Mouse (Mus musculus) small intestine, adult 2 months (tissue): ENCODE measurements around the gene Ppara. TPM values are rescaled to one million over a fixed set of nuclear protein-coding genes. Genes with fewer than 3 reads are reported as not detected.

Source experiments
- H3K27ac ChIP-seq: fragments of 200-500 bp; 2 replicates; pipeline ENCODE4 v1.5.1; 2012; ENCODE audit warnings: low read depth, low read length, control low read depth, inconsistent platforms; ENCODE audit not compliant: insufficient read depth
- H3K27me3 ChIP-seq: fragments of 200-500 bp; 2 replicates; pipeline ENCODE4 v1.6.1; 2012; ENCODE audit warnings: mild to moderate bottlenecking, moderate library complexity, low read length, inconsistent platforms; ENCODE audit not compliant: control insufficient read depth, insufficient read depth
- H3K36me3 ChIP-seq: fragments of 200-500 bp; 2 replicates; pipeline ENCODE4 v1.6.1; 2012; ENCODE audit warnings: mild to moderate bottlenecking, low read length, control low read depth, inconsistent platforms; ENCODE audit not compliant: control insufficient read depth, insufficient read depth
- H3K4me1 ChIP-seq: fragments of 200-500 bp; 2 replicates; pipeline ENCODE4 v1.6.1; 2012; ENCODE audit warnings: low read length, inconsistent platforms, mixed read lengths; ENCODE audit not compliant: control insufficient read depth, insufficient read depth, insufficient read length
- H3K4me3 ChIP-seq: fragments of 200-500 bp; 2 replicates; pipeline ENCODE4 v1.5.1; 2012; ENCODE audit warnings: low read depth, mild to moderate bottlenecking, control low read depth, inconsistent platforms, low read length, moderate library complexity
- CTCF ChIP-seq: fragments of 200-500 bp; IDR thresholded peaks from 2 replicates; pipeline ENCODE4 v1.5.1; 2012; ENCODE audit warnings: low read depth, mild to moderate bottlenecking, control low read depth, inconsistent platforms, low read length, moderate library complexity, mixed read lengths; ENCODE audit not compliant: insufficient replicate concordance, insufficient read length; ENCODE audit errors: extremely low read depth
- POLR2A ChIP-seq: fragments of 200-500 bp; IDR thresholded peaks from 2 replicates; pipeline ENCODE4 v1.6.1; 2012; ENCODE audit warnings: low read depth, mild to moderate bottlenecking, control low read depth, inconsistent platforms, low read length, moderate library complexity
- WGBS: fragments of 180-500 bp; shearing (Covaris S2); methylation state at CpG from one replicate; pipeline ENCODE4 v1.1.7; 2018; 5-methylcytosine and 5-hydroxymethylcytosine counted together
- polyA plus RNA-seq: library from polyadenylated mRNA; depleted of rRNA; stranded (reverse); fragments of >200 nt; gene quantifications from 2 replicates; pipeline ENCODE4 v1.2.3, GENCODE M21; 2012

Ppara gene
- polyA plus RNA-seq, 1 experiment = 7.2 TPM

DNA sequence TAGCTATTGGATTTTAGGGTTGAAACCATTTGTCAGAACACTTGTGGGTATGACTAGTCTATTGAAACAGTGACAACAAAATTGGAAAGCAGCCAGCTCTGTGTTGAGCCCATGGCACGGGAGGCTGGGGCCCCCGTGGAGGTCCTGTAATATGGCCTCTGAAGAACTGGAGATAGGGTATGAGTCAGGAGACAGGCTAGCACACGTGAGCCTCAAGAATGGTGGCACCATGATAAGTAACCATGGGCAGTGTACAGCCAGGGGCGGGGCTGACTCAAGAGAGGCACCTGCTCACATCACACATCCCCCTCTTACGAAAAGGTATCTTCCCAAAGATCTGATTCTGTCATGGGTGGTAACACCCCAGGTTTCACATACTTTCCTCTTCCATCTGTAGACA is 51.9 kb downstream of the Ppara start:
- Histone ChIP-seq H3K36me3 (peaks cover 24% of the 10 kb centered on the region), H3K27ac (no peak overlapping the region), H3K27me3 (no peaks in the 10 kb centered on the region), H3K4me3 (no peak overlapping the region), H3K4me1 (peaks cover 3% of the 10 kb centered on the region; the same call in 1 of the 2 replicates)
- 56% methylated on average over 5 of the region's 5 CpGs for WGBS
- no peak for TF ChIP-seq POLR2A
- no peak for TF ChIP-seq CTCF

DNA sequence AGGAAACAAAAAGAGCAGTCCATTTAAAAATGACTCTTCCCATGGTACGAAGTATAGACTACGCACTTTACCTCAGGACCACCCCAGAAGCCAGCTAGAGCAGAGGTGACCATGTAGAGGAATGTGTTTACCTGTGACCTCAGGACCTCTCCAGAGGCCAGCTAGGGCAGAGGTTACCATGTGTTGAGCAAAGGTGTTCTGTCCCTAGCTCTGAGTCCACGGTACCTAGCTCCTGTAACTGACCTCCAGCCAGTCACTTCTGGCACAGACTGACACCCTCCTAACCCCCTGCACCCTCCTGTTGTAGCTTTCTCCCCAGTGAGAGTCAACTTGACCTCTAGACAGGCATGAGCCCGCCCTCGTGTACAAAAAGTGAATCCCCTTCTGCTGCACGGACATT is 52.7 kb downstream of the Ppara start:
- no peak for TF ChIP-seq CTCF
- no peak for TF ChIP-seq POLR2A
- Histone ChIP-seq H3K27ac (no peak overlapping the region), H3K36me3 (peaks cover 29% of the 10 kb centered on the region), H3K4me1 (peaks cover 3% of the 10 kb centered on the region; the same call in 1 of the 2 replicates), H3K27me3 (no peaks in the 10 kb centered on the region), H3K4me3 (no peak overlapping the region)
- 93% methylated on average over 6 of the region's 6 CpGs for WGBS

DNA sequence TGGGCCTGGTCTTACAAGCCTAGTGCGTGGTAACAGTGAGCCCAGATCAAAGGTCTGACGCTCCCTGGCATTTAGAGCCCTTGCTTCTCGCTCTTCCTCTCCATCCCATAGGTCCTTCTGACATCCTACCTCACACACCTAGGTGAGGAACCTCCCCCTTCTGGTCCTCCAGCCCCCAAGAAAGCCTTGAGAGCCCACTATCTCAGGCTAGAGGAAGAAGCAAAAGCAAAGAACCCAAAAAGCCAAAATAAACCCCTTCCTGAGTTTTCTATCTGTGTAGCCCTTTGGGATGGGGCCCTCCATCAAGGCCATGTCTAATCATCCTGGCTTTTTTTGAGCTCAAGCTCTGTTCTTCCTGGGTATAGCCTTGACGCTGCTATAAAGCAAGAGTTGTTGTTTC is 53.3 kb downstream of the Ppara start:
- WGBS = 92% methylated on average over 4 of the region's 4 CpGs
- peaks cover 3% of the 10 kb centered on the region; the same call in 1 of the 2 replicates for H3K4me1 ChIP-seq
- no peak for TF ChIP-seq POLR2A
- TF ChIP-seq CTCF = no peak
- no peak overlapping the region for H3K4me3 ChIP-seq
- peaks cover 31% of the 10 kb centered on the region for H3K36me3 ChIP-seq
- H3K27me3 ChIP-seq = no peaks in the 10 kb centered on the region
- H3K27ac ChIP-seq = no peak overlapping the region

DNA sequence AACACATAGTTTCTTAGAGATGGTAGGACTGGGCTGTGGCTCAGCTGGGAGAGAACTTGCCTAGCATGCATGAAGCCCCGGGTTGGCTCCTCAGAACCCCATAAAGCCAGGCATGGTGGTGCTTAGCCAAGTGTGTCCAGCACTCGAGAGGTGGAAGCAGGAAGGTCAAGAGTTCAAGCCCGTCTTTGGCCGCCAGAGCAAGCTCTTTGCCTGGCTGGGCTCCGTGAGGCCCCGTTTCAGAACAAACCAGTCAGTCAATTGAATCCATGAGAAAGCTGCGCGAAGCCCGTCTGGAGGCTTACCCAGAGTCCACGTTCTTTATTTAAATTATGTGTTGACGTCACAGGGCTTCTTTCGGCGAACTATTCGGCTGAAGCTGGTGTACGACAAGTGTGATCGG is 53.9 kb downstream of the Ppara start:
- Histone ChIP-seq H3K36me3 (peaks cover 33% of the 10 kb centered on the region), H3K4me1 (peaks cover 3% of the 10 kb centered on the region; the same call in 1 of the 2 replicates), H3K27me3 (no peaks in the 10 kb centered on the region), H3K4me3 (no peak overlapping the region), H3K27ac (no peak overlapping the region)
- TF ChIP-seq CTCF = no peak
- 85% methylated on average over 16 of the region's 16 CpGs for WGBS

DNA sequence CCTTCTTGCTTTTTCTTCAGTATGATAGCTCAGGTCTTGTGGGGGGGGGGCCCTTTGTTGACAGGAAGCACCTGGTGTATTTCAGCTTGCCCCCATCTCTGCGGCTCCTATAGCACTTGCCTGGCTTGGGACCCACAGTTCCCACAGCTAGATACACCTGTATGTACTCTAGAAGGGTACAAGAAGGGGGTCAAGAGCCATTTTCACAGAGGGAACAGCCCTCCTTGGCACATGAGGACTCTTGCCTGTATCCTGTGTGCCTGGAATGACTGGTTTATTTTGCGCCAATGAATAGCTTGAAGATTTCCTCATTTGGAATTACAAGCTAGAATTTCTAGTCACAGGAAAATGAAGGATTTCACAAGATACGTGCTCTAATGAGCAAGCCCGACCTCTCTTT is 56.7 kb downstream of the Ppara start:
- TF ChIP-seq POLR2A = no peak
- no peak for TF ChIP-seq CTCF
- Histone ChIP-seq H3K36me3 (peaks cover 40% of the 10 kb centered on the region), H3K4me3 (no peak overlapping the region), H3K27me3 (no peaks in the 10 kb centered on the region), H3K27ac (no peak overlapping the region), H3K4me1 (peaks cover 3% of the 10 kb centered on the region; the same call in 1 of the 2 replicates)
- WGBS = 93% methylated on average over 4 of the region's 4 CpGs

DNA sequence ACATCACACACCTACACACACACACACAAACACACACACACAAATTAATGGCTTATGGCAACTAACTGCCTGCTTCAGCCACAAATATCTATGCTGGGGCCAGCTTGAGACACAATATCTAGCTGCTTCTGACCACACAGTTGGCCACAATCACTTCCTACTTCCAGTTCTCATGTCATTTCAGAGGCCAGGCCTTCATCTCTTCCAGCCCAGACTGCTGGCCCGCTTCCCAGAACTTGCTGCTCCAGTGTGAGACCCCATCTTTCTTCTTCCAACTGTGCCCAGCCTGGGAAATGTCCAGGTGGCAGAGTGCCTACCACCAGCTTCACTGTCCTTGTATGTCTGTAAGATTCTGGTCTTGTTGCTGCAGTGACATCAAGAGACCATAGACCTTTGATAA is 58.0 kb downstream of the Ppara start:
- no peak overlapping the region for H3K4me3 ChIP-seq
- H3K36me3 ChIP-seq = peaks cover 40% of the 10 kb centered on the region
- peaks cover 3% of the 10 kb centered on the region; the same call in 1 of the 2 replicates for H3K4me1 ChIP-seq
- no peak for TF ChIP-seq POLR2A
- no peak for TF ChIP-seq CTCF
- H3K27ac ChIP-seq = no peak overlapping the region
- H3K27me3 ChIP-seq = no peaks in the 10 kb centered on the region
- 65% methylated on average over 1 of the region's 1 CpGs for WGBS

DNA sequence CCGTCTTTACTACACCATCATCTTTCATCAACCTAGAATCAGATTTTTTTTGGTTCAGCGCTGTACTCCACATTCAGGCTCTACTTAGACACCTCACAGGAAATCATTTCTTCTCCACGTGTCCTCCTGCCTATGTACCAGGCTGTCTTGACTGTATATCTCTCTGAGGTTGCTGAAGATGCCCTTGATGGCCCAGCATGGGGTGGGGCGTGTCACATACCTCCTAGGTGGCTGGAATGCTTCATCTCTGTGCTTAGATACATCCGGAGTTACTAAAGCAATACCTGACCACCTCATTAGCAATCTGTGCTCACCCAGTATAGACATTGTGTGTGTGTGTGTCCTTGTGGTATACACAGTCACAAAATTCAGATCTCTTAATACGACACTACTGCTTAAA is 60.7 kb downstream of the Ppara start:
- peaks cover 47% of the 10 kb centered on the region for H3K36me3 ChIP-seq
- no peak overlapping the region for H3K27ac ChIP-seq
- no peak for TF ChIP-seq POLR2A
- no peak for TF ChIP-seq CTCF
- H3K4me3 ChIP-seq = no peak overlapping the region
- peaks cover 3% of the 10 kb centered on the region; the same call in 1 of the 2 replicates for H3K4me1 ChIP-seq
- no peaks in the 10 kb centered on the region for H3K27me3 ChIP-seq
- 81% methylated on average over 6 of the region's 6 CpGs for WGBS
